Mouse (Mus musculus) heart, postnatal 25 days (tissue): ENCODE results near the gene Phtf1. TPM values are rescaled to one million over a fixed set of nuclear protein-coding genes. Genes with fewer than 3 reads are reported as not detected.

Source experiments
- DNase-seq: peaks from one replicate; pipeline ENCODE4 v3.0.0; 2022; ENCODE audit warnings: low spot score
- intact Hi-C: fragments of 180-260 bp; cut with DNase I; formaldehyde crosslinking; loops from one replicate; pipeline ENCODE4 v1.15.1; 2025
- total RNA-seq, 2 experiments: library from RNA; stranded (reverse); gene quantifications; 2 replicates each; pipeline ENCODE4 v1.2.3; 2021

Phtf1 gene
- total RNA-seq, 2 experiments from 2014 or later = 6.9 to 9.8 TPM

GRCm38 (mm10) chr3:104011972-104012371 is 44.1 kb downstream of the Phtf1 start:
- intact Hi-C loops = no loop called here
- DNase-seq = no peak

GRCm38 (mm10) chr3:104017931-104018330 is 50.0 kb downstream of the Phtf1 start:
- DNase-seq = no peak
- intact Hi-C loops = no loop called here

- intact Hi-C loops = no loop called here
- DNase-seq = no peak
These were observed 51.5 kb downstream of the Phtf1 start for GRCm38 (mm10) chr3:104019453-104019852.

GRCm38 (mm10) chr3:104020101-104020500 is 52.2 kb downstream of the Phtf1 start:
- no peak for DNase-seq
- intact Hi-C loops = loop anchor here (5.0 kb wide), 1 partner anchor 422 kb away; no protein-coding TSS in a partner anchor

GRCm38 (mm10) chr3:104026938-104027337 is 59.0 kb downstream of the Phtf1 start:
- no peak for DNase-seq
- intact Hi-C loops = no loop called here

- intact Hi-C loops = no loop called here
- DNase-seq = no peak
These were observed 64.2 kb downstream of the Phtf1 start for GRCm38 (mm10) chr3:104032086-104032485.

GRCm38 (mm10) chr3:104032747-104033146 is 64.8 kb downstream of the Phtf1 start:
- intact Hi-C loops = no loop called here
- DNase-seq = no peak

GRCm38 (mm10) chr3:104059001-104059622 is 91.2 kb downstream of the Phtf1 start:
- intact Hi-C loops = no loop called here
- DNase-seq = no peak

GRCm38 (mm10) chr3:104069395-104069794 is 101.5 kb downstream of the Phtf1 start:
- intact Hi-C loops = no loop called here
- no peak for DNase-seq

Other genes starting within 250 kb of the Phtf1 start
- gene Olfml3, start 230.1 kb upstream of the Phtf1 start, total RNA-seq = 1 to 10 TPM; 5.4 to 5.7 TPM
- gene Gm10964, start 228.7 kb upstream of the Phtf1 start, total RNA-seq = not detected
- gene Hipk1, start 176.5 kb upstream of the Phtf1 start, total RNA-seq = 100 to 1,000 TPM in 1 of 2 experiments, 10 to 100 TPM in 1; 90.0 to 101 TPM
- gene Dclre1b, start 158.7 kb upstream of the Phtf1 start, total RNA-seq = 1 to 10 TPM; 7.3 to 8.6 TPM
- 10 to 100 TPM; 11.7 to 14.9 TPM for gene Ap4b1, start 158.6 kb upstream of the Phtf1 start, total RNA-seq
- gene Gm43064, start 158.5 kb upstream of the Phtf1 start, total RNA-seq = not detected
- gene Bcl2l15, start 135.5 kb upstream of the Phtf1 start, total RNA-seq = not detected
- 1 to 10 TPM in 1 of 2 experiments, under 1 TPM in 1; 0.61 to 1.1 TPM for gene Ptpn22, start 108.3 kb upstream of the Phtf1 start, total RNA-seq
- gene Rsbn1, start 54.0 kb upstream of the Phtf1 start, total RNA-seq = 1 to 10 TPM; 6.7 to 8.7 TPM